Mouse (Mus musculus): ENCODE results near the gene Sox5.

Gene Sox5

GRCm38 (mm10) chr6:144167058-144167457 is 614.7 kb downstream of the Sox5 start:
- CTCF ChIA-PET: interaction anchor here in 1 of 4 experiments (0.7 kb wide), 1 partner anchor 96 kb away, joined by 5 read pairs; no protein-coding TSS in a partner anchor

DNA sequence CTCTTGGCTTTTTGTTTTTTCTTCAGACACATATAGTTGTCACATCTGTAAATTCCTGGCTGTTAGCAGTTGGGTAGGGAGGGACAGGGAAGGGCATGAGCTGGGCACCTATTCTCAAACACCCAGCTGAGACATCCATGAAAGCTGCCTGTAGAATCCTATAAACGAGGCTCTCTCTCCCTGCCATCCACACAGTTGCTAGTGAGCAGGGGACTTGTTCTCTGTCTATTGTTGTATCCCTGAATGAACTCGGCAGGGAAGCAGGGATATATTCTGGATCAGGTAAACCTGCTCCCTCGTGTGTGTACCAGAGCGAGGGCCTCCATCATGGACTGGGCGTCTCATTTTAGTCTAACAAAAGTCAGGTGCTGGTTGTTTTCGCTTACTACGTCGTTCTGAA is 615.1 kb downstream of the Sox5 start:
- CTCF ChIA-PET: interaction anchor here in 1 of 4 experiments (0.7 kb wide), 1 partner anchor 96 kb away, joined by 5 read pairs; no protein-coding TSS in a partner anchor
- POLR2A ChIA-PET: no interaction called here

More at GRCm38 (mm10) chr6:144167058-144167457, 614.7 kb downstream of the Sox5 start:
- POLR2A ChIA-PET: no interaction called here

- CTCF ChIA-PET: no interaction called here
- POLR2A ChIA-PET: no interaction called here
Observed at GRCm38 (mm10) chr6:144166104-144166503, 615.7 kb downstream of the Sox5 start.

- POLR2A ChIA-PET: no interaction called here
- CTCF ChIA-PET: no interaction called here
Observed at GRCm38 (mm10) chr6:144163501-144163900, 618.3 kb downstream of the Sox5 start.

DNA sequence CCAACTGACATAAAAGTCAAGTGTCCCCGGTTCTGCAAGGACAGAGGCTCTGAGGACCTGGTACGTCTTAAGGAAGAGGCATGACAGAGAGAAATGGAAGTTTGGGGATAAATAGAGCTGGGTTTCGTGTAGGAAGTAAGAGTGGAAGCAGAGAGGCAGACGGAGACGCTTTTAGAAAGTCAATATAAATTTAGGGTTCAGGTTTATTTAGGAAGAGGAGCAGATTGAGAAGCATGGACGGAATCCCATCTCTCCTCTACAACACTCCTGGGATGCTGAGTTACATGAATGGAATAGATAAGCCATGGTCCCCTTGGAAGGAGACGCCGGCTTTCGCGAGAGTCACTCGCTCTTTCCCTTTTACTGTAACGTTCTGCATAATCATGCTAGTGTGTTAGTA is 623.1 kb downstream of the Sox5 start:
- CTCF ChIA-PET: interaction anchor here in 1 of 4 experiments (0.5 kb wide), 1 partner anchor 209 kb away, joined by 8 read pairs; no protein-coding TSS in a partner anchor
- POLR2A ChIA-PET: no interaction called here

DNA sequence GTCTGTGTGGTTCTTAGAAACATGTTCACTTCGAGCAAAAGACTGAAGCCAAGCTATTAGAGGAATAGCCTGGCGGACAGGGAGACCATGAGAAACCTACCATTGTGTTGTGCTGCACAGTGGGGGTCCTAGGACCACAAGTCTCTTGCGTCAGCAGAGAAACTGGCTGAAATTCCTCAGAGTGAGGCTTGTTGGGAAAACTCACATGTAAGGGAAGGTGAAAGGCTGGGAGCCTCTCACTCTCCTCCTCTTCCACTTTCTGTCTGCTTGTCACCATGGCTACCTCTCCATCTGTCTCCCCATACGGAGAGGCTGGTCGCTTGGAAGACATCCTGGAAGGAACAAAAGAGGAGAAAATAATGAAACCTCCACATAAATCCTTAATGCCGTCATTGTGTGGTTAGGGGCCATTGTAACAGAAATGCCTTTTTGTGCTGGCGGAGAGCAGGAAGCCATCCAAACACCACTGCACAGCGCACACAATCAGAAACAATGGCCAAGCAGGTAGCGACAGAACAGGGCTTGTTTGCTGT is 626.8 kb downstream of the Sox5 start:
- CTCF ChIA-PET: no interaction called here
- POLR2A ChIA-PET: no interaction called here

DNA sequence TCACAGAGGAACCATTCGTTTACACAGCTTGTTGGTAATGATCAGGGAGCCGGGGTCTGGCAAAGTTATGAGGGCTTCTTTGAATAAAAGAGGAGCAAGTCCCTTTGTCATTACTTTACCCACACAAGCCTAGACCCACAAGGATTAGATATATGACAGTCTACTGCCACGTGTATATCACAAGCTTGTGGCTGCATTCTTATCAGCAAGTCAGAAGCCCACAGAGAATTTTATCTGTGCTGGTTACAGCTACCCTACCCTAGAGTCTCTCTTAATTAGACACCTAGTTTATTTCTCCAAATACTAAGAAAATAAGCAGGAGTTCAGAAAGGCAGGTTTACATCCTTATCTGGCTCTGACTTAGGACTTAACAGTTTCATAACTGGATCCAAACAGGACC is 629.8 kb downstream of the Sox5 start:
- ChIA-PET CTCF (no interaction called here), POLR2A (no interaction called here)

- ChIA-PET CTCF (no interaction called here), POLR2A (no interaction called here)
Observed at GRCm38 (mm10) chr6:144151075-144151474, 630.7 kb downstream of the Sox5 start.

DNA sequence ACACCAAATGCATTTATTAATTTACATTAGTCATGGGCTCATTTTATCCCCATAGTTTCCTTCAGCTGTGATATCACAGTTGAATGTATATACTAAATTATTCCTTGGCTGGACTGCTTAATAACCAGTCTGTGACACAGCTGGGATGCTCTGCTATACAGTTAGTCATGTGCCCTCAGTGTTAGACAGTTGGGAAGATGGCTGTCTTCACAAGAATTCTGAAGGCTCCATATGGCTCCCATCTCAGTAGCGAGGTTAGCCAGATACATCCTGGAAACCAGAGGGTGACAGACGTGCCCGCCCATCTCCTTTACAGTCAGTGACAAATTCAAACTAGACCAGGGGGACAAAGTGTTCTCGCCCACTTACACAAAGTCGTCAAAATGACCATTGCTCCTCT is 644.4 kb downstream of the Sox5 start:
- ChIA-PET CTCF (no interaction called here), POLR2A (no interaction called here)

- POLR2A ChIA-PET: no interaction called here
- CTCF ChIA-PET: no interaction called here
Observed at GRCm38 (mm10) chr6:144136894-144137293, 644.9 kb downstream of the Sox5 start.

DNA sequence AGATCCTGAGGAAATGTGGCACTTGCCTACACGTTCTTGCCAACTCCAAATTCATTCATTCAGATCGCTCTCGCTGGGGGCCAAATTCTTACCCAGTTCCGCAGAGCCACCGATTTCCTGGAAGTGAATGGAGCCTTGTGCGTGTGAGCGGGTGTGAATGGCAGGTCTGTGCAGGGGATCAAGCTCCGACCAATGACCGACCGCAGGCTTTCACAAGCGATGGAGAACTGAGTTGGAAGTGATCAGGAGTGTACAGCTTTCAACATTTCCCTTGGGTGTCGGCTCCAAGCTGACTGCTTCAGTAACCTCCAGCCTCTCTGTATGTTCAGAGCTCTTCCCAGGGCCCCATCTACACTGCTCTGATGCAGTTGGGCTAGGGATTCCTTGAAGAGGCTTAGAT is 651.9 kb downstream of the Sox5 start:
- CTCF ChIA-PET: no interaction called here
- POLR2A ChIA-PET: interaction anchor here in 1 of 4 experiments (0.5 kb wide), 1 partner anchor 523 kb away, joined by 3 read pairs; no protein-coding TSS in a partner anchor

GRCm38 (mm10) chr6:144119961-144120360 is 661.8 kb downstream of the Sox5 start:
- ChIA-PET POLR2A (no interaction called here), CTCF (no interaction called here)

DNA sequence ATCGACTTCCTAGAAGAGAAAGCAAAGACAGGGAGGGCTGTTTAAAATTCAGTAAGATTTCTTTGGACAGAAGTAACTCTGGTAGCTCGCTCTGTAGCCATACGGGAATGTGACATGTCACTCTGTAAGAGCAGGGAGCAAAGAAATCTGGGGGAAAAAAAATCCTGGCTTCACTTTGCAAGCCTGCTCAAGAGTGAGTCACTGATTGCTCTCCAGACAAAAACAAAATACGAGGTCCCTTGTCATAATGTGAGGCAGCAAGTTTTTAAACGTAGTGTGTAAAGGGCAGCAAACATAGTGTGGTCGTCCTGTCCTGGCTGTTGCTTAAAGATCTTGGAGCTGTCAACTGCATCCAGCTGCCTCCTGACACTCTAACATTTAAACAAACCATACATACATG is 665.1 kb downstream of the Sox5 start:
- CTCF ChIA-PET: no interaction called here
- POLR2A ChIA-PET: no interaction called here

- ChIA-PET POLR2A (no interaction called here), CTCF (no interaction called here)
Observed at GRCm38 (mm10) chr6:144111561-144111960, 670.2 kb downstream of the Sox5 start.

- ChIA-PET POLR2A (interaction anchor here in 1 of 4 experiments (0.7 kb wide), 1 partner anchor 179 kb away, joined by 3 read pairs; no protein-coding TSS in a partner anchor), CTCF (no interaction called here)
Observed at GRCm38 (mm10) chr6:144106848-144107247, 674.9 kb downstream of the Sox5 start.

DNA sequence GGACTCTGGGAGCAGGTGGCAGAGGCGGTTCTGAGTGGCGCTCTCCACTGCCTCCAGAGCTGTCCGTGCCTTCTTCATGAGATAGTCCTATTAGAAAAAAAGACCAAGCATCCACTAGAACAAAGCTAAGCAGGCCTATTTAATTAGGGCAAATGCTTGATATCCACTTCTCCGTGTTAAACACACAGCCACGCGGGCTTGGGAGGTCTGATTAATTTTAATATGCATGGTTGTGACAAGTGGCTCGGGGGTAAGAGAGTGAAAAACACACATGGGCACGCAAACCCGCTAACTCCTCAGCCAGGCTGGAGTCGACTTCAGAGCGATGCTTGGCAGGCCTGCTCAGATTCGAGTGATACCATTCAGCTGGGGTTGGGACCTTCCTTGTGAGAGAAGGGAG is 676.1 kb downstream of the Sox5 start:
- CTCF ChIA-PET: no interaction called here
- POLR2A ChIA-PET: interaction anchor here in 1 of 4 experiments (0.7 kb wide), 1 partner anchor 164 kb away, joined by 4 read pairs; no protein-coding TSS in a partner anchor

GRCm38 (mm10) chr6:144103612-144104011 is 678.2 kb downstream of the Sox5 start:
- ChIA-PET CTCF (interaction anchor here in 1 of 4 experiments (0.5 kb wide), 1 partner anchor 61 kb away, joined by 3 read pairs; no protein-coding TSS in a partner anchor), POLR2A (no interaction called here)

- CTCF ChIA-PET: interaction anchor here in 1 of 4 experiments (0.6 kb wide), 1 partner anchor 993 kb away, joined by 4 read pairs; no protein-coding TSS in a partner anchor
- POLR2A ChIA-PET: no interaction called here
Observed at GRCm38 (mm10) chr6:144100852-144101251, 680.9 kb downstream of the Sox5 start.

- ChIA-PET POLR2A (no interaction called here), CTCF (no interaction called here)
Observed at GRCm38 (mm10) chr6:144098119-144098518, 683.7 kb downstream of the Sox5 start.

- CTCF ChIA-PET: no interaction called here
- POLR2A ChIA-PET: no interaction called here
Observed at GRCm38 (mm10) chr6:144088256-144088655, 693.5 kb downstream of the Sox5 start.

- ChIA-PET CTCF (no interaction called here), POLR2A (no interaction called here)
Observed at GRCm38 (mm10) chr6:144086096-144086810, 695.5 kb downstream of the Sox5 start.
